Mouse (Mus musculus): ENCODE results near the gene Gprc5a.

DNA sequence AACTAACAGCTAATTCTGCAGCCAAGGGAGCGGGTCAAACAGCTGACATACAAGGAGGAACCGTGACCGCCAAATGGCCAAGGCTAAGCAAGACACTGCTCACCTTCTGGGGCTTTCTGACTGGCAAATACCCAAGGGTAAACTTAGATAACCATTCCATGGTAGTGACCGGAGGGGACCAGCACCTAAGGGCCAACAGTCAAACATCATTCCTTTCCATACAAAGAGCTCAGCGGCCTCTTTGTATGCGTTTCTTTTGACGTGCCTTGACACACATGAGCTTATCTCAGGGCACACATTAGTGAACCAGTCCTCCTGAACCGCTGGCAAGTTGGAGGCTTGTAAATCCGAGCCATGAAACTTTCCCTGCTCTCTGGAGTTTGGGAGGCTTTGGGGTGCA lies 18.2 kb upstream of the Gprc5a start:
- TF ChIP-seq POLR2A (IDR thresholded peaks at IDR 0.05; ENCODE audit: insufficient read depth, low read depth, low read length) (no peak), CTCF (IDR thresholded peaks at IDR 0.05; ENCODE audit: insufficient read depth, low read depth, low read length) (no peak)
